Mouse (Mus musculus) gastrocnemius, postnatal 25 days (tissue): Measurements from ENCODE around the gene Olfr1052. TPM values are rescaled to one million over a fixed set of nuclear protein-coding genes. Genes with fewer than 3 reads are reported as not detected.
"Not testable (repeated sequence)": the region's sequence is repeated elsewhere in the genome, so short reads cannot be mapped to it uniquely, and the experiment has no call there.

ENCODE experiments used
- DNase-seq: peaks from one replicate; pipeline ENCODE4 v3.0.0; 2022
- long read RNA-seq, 2 experiments: library from polyadenylated mRNA; stranded (forward); transcript quantifications; one replicate each; pipeline ENCODE4 v2.0.0; 2021
- total RNA-seq, 2 experiments: library from RNA; stranded (reverse); gene quantifications; 1 replicate in 1 of 2; 2 replicates in 1 of 2; pipeline ENCODE4 v1.2.3; 2021

The Olfr1052 gene
- total RNA-seq = not detected
- long read RNA-seq, experiment 1 = 0 reads
- long read RNA-seq, experiment 2 = 0 reads

GRCm38 (mm10) chr2:86292155-86292554 is at the start of gene Olfr1052:
Gene Olfr1052, plus strand, starts transcription at chr2:86292455.
- DNase-seq = no peak

- DNase-seq = not testable (repeated sequence)
Measured at GRCm38 (mm10) chr2:86258228-86258627, 34.0 kb upstream of the Olfr1052 start, which contains the start of gene Olfr1049. Gene Olfr1049, minus strand, starts transcription at chr2:86258328.

DNA sequence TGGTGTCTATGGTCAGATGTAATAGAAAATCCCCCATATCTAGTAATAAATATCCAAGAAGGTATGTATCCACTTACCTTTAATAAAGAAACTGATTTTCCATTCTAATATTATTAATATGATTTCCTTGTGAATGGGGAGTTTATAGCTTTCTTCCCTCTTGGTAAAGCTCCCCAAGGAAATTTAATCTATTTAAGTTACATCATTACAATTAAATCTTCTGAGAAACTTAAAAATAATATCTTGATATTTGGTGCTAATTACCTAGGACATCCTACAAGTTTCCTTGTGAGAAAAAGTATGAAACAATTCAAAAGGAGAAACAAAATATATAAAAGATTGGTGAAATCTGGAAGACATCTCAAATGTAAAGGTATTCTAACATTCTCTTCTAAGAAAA is 13.3 kb upstream of the Olfr1052 start, which contains the start of gene Olfr1051:
Gene Olfr1051, minus strand, starts transcription at position 101 of the 400 bp plus-strand sequence.
- not testable (repeated sequence) for DNase-seq

DNA sequence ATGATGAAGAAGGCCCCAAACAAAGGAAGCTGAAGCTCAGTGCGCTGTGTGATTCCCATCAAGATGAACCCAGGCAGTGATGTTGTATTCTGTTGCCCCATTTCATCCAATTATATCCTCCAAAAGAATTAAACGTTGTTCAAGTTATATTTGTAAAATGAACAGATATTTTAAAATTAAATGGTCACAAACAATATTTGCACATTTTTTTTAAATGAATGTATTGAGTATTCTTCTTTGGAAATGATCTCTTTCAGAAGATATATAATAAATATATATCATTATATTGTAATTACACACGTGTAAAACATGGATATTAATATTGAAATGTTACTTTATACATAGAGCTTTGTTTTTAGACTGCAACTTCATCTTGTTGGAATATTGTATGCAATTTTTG is 22.9 kb downstream of the Olfr1052 start, which contains the start of gene Olfr1053:
Gene Olfr1053, minus strand, starts transcription at position 101 of the 400 bp plus-strand sequence.
- no peak for DNase-seq

- no peak for DNase-seq
Measured at GRCm38 (mm10) chr2:86335333-86335732, 43.1 kb downstream of the Olfr1052 start, which contains the start of gene Olfr1054. Gene Olfr1054, minus strand, starts transcription at chr2:86335433.

Other genes starting within 250 kb of the Olfr1052 start
- not detected for gene Olfr1034, start 246.6 kb upstream of the Olfr1052 start, total RNA-seq
- not detected for gene Olfr1036, start 218.5 kb upstream of the Olfr1052 start, total RNA-seq
- gene Olfr1037, start 205.1 kb upstream of the Olfr1052 start, total RNA-seq = not detected
- not detected for gene Olfr1039, start 156.5 kb upstream of the Olfr1052 start, total RNA-seq
- not detected for gene Olfr1040, start 145.7 kb upstream of the Olfr1052 start, total RNA-seq
- gene Olfr1042, start 130.6 kb upstream of the Olfr1052 start, total RNA-seq = not detected
- gene Olfr1043, start 124.9 kb upstream of the Olfr1052 start, total RNA-seq = not detected
- not detected for gene Olfr1044, start 114.6 kb upstream of the Olfr1052 start, total RNA-seq
- gene Olfr52, start 106.8 kb upstream of the Olfr1052 start, total RNA-seq = not detected
- gene Olfr1045, start 89.4 kb upstream of the Olfr1052 start, total RNA-seq = not detected
- gene Olfr1046, start 73.1 kb upstream of the Olfr1052 start, total RNA-seq = not detected
- not detected for gene Olfr1047, start 61.1 kb upstream of the Olfr1052 start, total RNA-seq
- not detected for gene Olfr1048, start 52.2 kb upstream of the Olfr1052 start, total RNA-seq
- gene Olfr1049, start 34.1 kb upstream of the Olfr1052 start, total RNA-seq = not detected
- not detected for gene Olfr1051, start 13.4 kb upstream of the Olfr1052 start, total RNA-seq
- gene Olfr1053, start 22.8 kb downstream of the Olfr1052 start, total RNA-seq = not detected
- gene Olfr1054, start 43.0 kb downstream of the Olfr1052 start, total RNA-seq = not detected
- gene Olfr1055, start 57.8 kb downstream of the Olfr1052 start, total RNA-seq = not detected
- not detected for gene Olfr1056, start 70.0 kb downstream of the Olfr1052 start, total RNA-seq
- gene Olfr1057, start 85.9 kb downstream of the Olfr1052 start, total RNA-seq = not detected
- gene Olfr1058, start 96.1 kb downstream of the Olfr1052 start, total RNA-seq = not detected
- not detected for gene Olfr1061, start 121.6 kb downstream of the Olfr1052 start, total RNA-seq
- not detected for gene Olfr1062, start 134.3 kb downstream of the Olfr1052 start, total RNA-seq
- gene Olfr1065, start 158.1 kb downstream of the Olfr1052 start, total RNA-seq = not detected
- gene Olfr1066, start 163.8 kb downstream of the Olfr1052 start, total RNA-seq = not detected
- not detected for gene Olfr228, start 194.9 kb downstream of the Olfr1052 start, total RNA-seq
- gene Olfr1076, start 216.0 kb downstream of the Olfr1052 start, total RNA-seq = not detected